In the genomic region with DNA sequence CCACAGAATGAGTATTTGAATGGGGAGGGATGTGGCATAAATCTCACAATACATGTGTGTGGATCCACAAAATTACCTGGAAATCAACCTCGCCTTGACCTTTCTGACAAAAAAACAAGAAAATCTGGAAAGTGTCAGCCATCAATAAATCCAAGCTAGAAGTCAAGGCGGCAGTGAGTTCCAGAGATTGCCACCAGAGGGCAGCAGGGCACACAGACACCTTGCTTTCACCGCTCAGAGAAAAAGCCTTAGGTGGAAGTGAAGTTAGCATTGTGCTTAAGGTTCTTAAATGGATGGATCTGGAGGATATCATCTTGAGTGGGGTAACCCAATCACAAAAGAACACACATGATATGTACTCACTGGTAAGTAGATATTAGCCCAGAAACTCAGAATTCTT, we compare ENCODE assay signal across 9 mouse cellular contexts.
DNase-seq lines count a peak whose midpoint lies in the region; ATAC-seq and TF ChIP-seq lines count a peak whose summit lies in the region.
"Had no signal": no experiment of that assay in that cellular context is flagged by ENCODE, and none has a peak within 500 bp of the region (broad histone marks: within the 10 kb centered on the region; RNA-seq: fewer than 3 reads in every experiment).

No protein-coding gene starts in this region.

- no peaks in the 10 kb centered on the region for H3K9me3 ChIP-seq in embryonic facial prominence, embryonic 14.5 days (ENCODE audit: control insufficient read depth, low read length)
- no peaks in the 10 kb centered on the region for H3K9me3 ChIP-seq in liver, embryonic 13.5 days (replicated peaks)
- H3K9me3 ChIP-seq: hindbrain, embryonic 15.5 days had no signal

- TF ChIP-seq CTCF in thymus, adult 2 months (IDR thresholded peaks at IDR 0.05; ENCODE audit: borderline replicate concordance, control insufficient read depth, extremely low read depth, insufficient read depth, low read length, poor library complexity), result no peak
- TF ChIP-seq CTCF in bone marrow, adult 2 months (IDR thresholded peaks at IDR 0.05; ENCODE audit: control insufficient read depth, insufficient read depth, low read length), result peak; percentile 80

- no peak overlapping the region for H3K9ac ChIP-seq in embryonic facial prominence, embryonic 14.5 days (ENCODE audit: low read depth, low read length)
- H3K9ac ChIP-seq in liver, embryonic 13.5 days, result no peak overlapping the region
- H3K9ac ChIP-seq: hindbrain, embryonic 15.5 days had no signal

- H3K4me2 ChIP-seq in embryonic facial prominence, embryonic 14.5 days (ENCODE audit: low read depth, low read length), result no peak overlapping the region
- no peak overlapping the region for H3K4me2 ChIP-seq in liver, embryonic 13.5 days
- H3K4me2 ChIP-seq: hindbrain, embryonic 15.5 days had no signal

- H3K4me1 ChIP-seq in thymus, adult 2 months (replicated peaks; ENCODE audit: control insufficient read depth, insufficient read depth, low read length), result no peaks in the 10 kb centered on the region; the same call in 1 of the 2 replicates
- no peaks in the 10 kb centered on the region for H3K4me1 ChIP-seq in bone marrow, adult 2 months (ENCODE audit: control insufficient read depth, insufficient read depth, low read length)
- H3K4me1 ChIP-seq in embryonic facial prominence, embryonic 14.5 days (ENCODE audit: control insufficient read depth, insufficient read depth, low read length), result peaks cover 7% of the 10 kb centered on the region
- H3K4me1 ChIP-seq in liver, embryonic 13.5 days (replicated peaks), result no peaks in the 10 kb centered on the region
- H3K4me1 ChIP-seq: hindbrain, embryonic 15.5 days had no signal

- no peaks in the 10 kb centered on the region for H3K27me3 ChIP-seq in thymus, adult 2 months (ENCODE audit: control insufficient read depth, insufficient read depth, low read length)
- H3K27me3 ChIP-seq in embryonic facial prominence, embryonic 14.5 days (replicated peaks; ENCODE audit: control insufficient read depth, insufficient read depth, low read length), result no peaks in the 10 kb centered on the region
- no peaks in the 10 kb centered on the region for H3K27me3 ChIP-seq in liver, embryonic 13.5 days
- H3K27me3 ChIP-seq: hindbrain, embryonic 15.5 days had no signal

- H3K27ac ChIP-seq in thymus, adult 2 months (ENCODE audit: control insufficient read depth, insufficient read depth, low read length), result no peak overlapping the region
- no peak overlapping the region for H3K27ac ChIP-seq in bone marrow, adult 2 months (ENCODE audit: control insufficient read depth, insufficient read depth, low read depth, low read length, poor library complexity)
- no peak overlapping the region for H3K27ac ChIP-seq in embryonic facial prominence, embryonic 14.5 days (replicated peaks; ENCODE audit: low read depth, low read length)
- no peak overlapping the region for H3K27ac ChIP-seq in liver, embryonic 13.5 days
- H3K27ac ChIP-seq: hindbrain, embryonic 15.5 days had no signal

- whole genome bisulfite sequencing in thymus, adult 2 months, result 7% methylated on average over 3 of the region's 3 CpGs
- WGBS in bone marrow, adult 2 months, result 6% methylated on average over 3 of the region's 3 CpGs
- 17% methylated on average over 3 of the region's 3 CpGs for WGBS in embryonic facial prominence, embryonic 14.5 days
- WGBS in liver, embryonic 13.5 days (ENCODE audit: insufficient replicate concordance), result 7% methylated on average over 3 of the region's 3 CpGs

- no peak for TF ChIP-seq POLR2A in thymus, adult 2 months (IDR thresholded peaks at IDR 0.05; ENCODE audit: control insufficient read depth, extremely low read depth, insufficient read depth, low read length, poor library complexity)
- no peak for TF ChIP-seq POLR2A in bone marrow, adult 2 months (IDR thresholded peaks at IDR 0.05; ENCODE audit: borderline replicate concordance, control insufficient read depth, low read depth, low read length)

- no peaks in the 10 kb centered on the region for H3K36me3 ChIP-seq in thymus, adult 2 months (ENCODE audit: control insufficient read depth, insufficient read depth, low read length)
- H3K36me3 ChIP-seq in embryonic facial prominence, embryonic 14.5 days (ENCODE audit: control insufficient read depth, insufficient read depth, low read length), result no peaks in the 10 kb centered on the region
- no peaks in the 10 kb centered on the region for H3K36me3 ChIP-seq in liver, embryonic 13.5 days
- H3K36me3 ChIP-seq: hindbrain, embryonic 15.5 days had no signal

- no peak for ATAC-seq in embryonic facial prominence, embryonic 14.5 days (ENCODE audit: low read depth)
- no peak for ATAC-seq in liver, embryonic 13.5 days (ENCODE audit: low read depth)
- ATAC-seq in erythroblast, adult 5-6 weeks (replicated peaks; ENCODE audit: low FRiP score, poor library complexity, severe bottlenecking), result no peak

- peak; percentile 42 for DNase-seq in thymus, adult 2 months
- no peak for DNase-seq in thymus, adult 18-20 months
- peak; percentile 64 for DNase-seq in embryonic facial prominence, embryonic 14.5 days (ENCODE audit: low spot score)
- peak; percentile 82 for DNase-seq in kidney, postnatal 10 days
- DNase-seq in liver, embryonic 13.5 days, result peak; percentile 9
- DNase-seq in right cerebral cortex, adult 2 months (ENCODE audit: low spot score in 2 of 2), result peak; percentile 85 to 86

- H3K4me3 ChIP-seq in thymus, adult 2 months (ENCODE audit: control insufficient read depth, insufficient read depth, low read length), result no peak overlapping the region
- no peak overlapping the region for H3K4me3 ChIP-seq in bone marrow, adult 2 months (replicated peaks; ENCODE audit: control insufficient read depth, low read depth, low read length)
- H3K4me3 ChIP-seq in embryonic facial prominence, embryonic 14.5 days (ENCODE audit: low read depth, low read length), result no peak overlapping the region
- no peak overlapping the region for H3K4me3 ChIP-seq in liver, embryonic 13.5 days (replicated peaks)
- H3K4me3 ChIP-seq: hindbrain, embryonic 15.5 days had no signal

Comparison
In these comparisons a context has a peak if more than half of its experiments do, and no peak if none do; other contexts are left out.
1. DNase-seq: peak in thymus, adult 2 months (single experiment), embryonic facial prominence, embryonic 14.5 days (single experiment), kidney, postnatal 10 days (single experiment), liver, embryonic 13.5 days (single experiment) and right cerebral cortex, adult 2 months (2 of 2); none in thymus, adult 18-20 months (0 of 2).